Comparison of ENCODE assay signal across 11 mouse cellular contexts in genomic region chr1:185572761-185573530, GRCm38 (mm10).
A peak's percentile ranks its signal among the peaks of the same experiment; 100 is the strongest.
DNase-seq lines count a peak whose midpoint lies in the region; ATAC-seq lines count a peak whose summit lies in the region.
"Had no signal": no experiment of that assay in that cellular context is flagged by ENCODE, and none has a peak within 500 bp of the region (broad histone marks: within the 10 kb centered on the region; RNA-seq: fewer than 3 reads in every experiment).

No protein-coding gene starts in this region.

- no peaks in the 10 kb centered on the region for H3K9me3 ChIP-seq in kidney, embryonic 14.5 days (ENCODE audit: control insufficient read depth, low read length)
- H3K9me3 ChIP-seq: G1E had no signal

- H3K27me3 ChIP-seq in kidney, embryonic 14.5 days (ENCODE audit: control insufficient read depth, insufficient read depth, low read length) = no peaks in the 10 kb centered on the region

- no peaks in the 10 kb centered on the region for H3K36me3 ChIP-seq in kidney, embryonic 14.5 days (ENCODE audit: control insufficient read depth, insufficient read depth, low read length)
- H3K36me3 ChIP-seq: G1E had no signal

- H3K4me2 ChIP-seq in kidney, embryonic 14.5 days (replicated peaks; ENCODE audit: low read depth, low read length) = no peak overlapping the region

- H3K4me3 ChIP-seq in kidney, embryonic 14.5 days (ENCODE audit: low read length) = no peak overlapping the region

- no peak overlapping the region for H3K27ac ChIP-seq in kidney, embryonic 14.5 days (ENCODE audit: low read depth, low read length)

- peak; percentile 46 for DNase-seq in adrenal gland, adult 2 months
- DNase-seq in adrenal gland, postnatal 25 days = no peak
- DNase-seq in frontal cortex, postnatal 36 days (ENCODE audit: low spot score in 2 of 2) = peak; percentile 5 to 7
- no peak for DNase-seq in frontal cortex, postnatal 14 days (ENCODE audit: low spot score in 2 of 2)
- DNase-seq in urinary bladder, postnatal 14 days (ENCODE audit: low spot score) = peak; percentile 12
- DNase-seq in urinary bladder, postnatal 10 days (ENCODE audit: low spot score) = no peak
- DNase-seq in thymus, postnatal 10 days (ENCODE audit: low spot score in 2 of 2) = no peak
- DNase-seq: gastrocnemius, postnatal 36 days; lung, postnatal 14 days had no signal

- 61% methylated on average over 9 of the region's 9 CpGs for WGBS in kidney, embryonic 14.5 days

- no peak for ATAC-seq in kidney, embryonic 14.5 days (ENCODE audit: low FRiP score, low TSS enrichment)

- no peaks in the 10 kb centered on the region for H3K4me1 ChIP-seq in kidney, embryonic 14.5 days (ENCODE audit: control insufficient read depth, insufficient read depth, low read length)

- no peak overlapping the region for H3K9ac ChIP-seq in kidney, embryonic 14.5 days (ENCODE audit: low read depth, low read length)

Comparison
In these comparisons a context has a peak if more than half of its experiments do, and no peak if none do; other contexts are left out.
1. DNase-seq: peak in adrenal gland, adult 2 months (single experiment), frontal cortex, postnatal 36 days (2 of 2) and urinary bladder, postnatal 14 days (single experiment); none in adrenal gland, postnatal 25 days (single experiment), frontal cortex, postnatal 14 days (0 of 2), urinary bladder, postnatal 10 days (single experiment) and thymus, postnatal 10 days (0 of 2).